Mouse (Mus musculus) heart, postnatal 10 days (tissue): ENCODE measurements around the gene Golga5. TPM values are rescaled to one million over a fixed set of nuclear protein-coding genes. Genes with fewer than 3 reads are reported as not detected.
A peak's percentile ranks its signal among the peaks of the same experiment; 100 is the strongest.

Experiments
- DNase-seq, 2 experiments: peaks; one replicate each; pipeline ENCODE4 v3.0.0; 2021
- intact Hi-C: fragments of 180-260 bp; cut with DNase I; formaldehyde crosslinking; loops from one replicate; pipeline ENCODE4 v1.15.1; 2025
- total RNA-seq, 2 experiments: library from RNA; stranded (reverse); gene quantifications; 2 replicates each; pipeline ENCODE4 v1.2.3; 2021

Gene Golga5
- total RNA-seq: 10 to 100 TPM; 24.5 to 25.9 TPM

GRCm38 (mm10) chr12:102468894-102469764, at the start of gene Golga5:
Gene Golga5, plus strand, starts transcription at chr12:102469135.
- peak; percentile 98 for DNase-seq
- intact Hi-C loops: loop anchor here (5.0 kb wide), 1 partner anchor 217 kb away; no protein-coding TSS in a partner anchor

GRCm38 (mm10) chr12:102419544-102419943, 49.4 kb upstream of the Golga5 start:
- intact Hi-C loops: loop anchor here (5.0 kb wide), 1 partner anchor 33 kb away; no protein-coding TSS in a partner anchor
- DNase-seq: no peak

- no peak for DNase-seq
- intact Hi-C loops: no loop called here
Observed at GRCm38 (mm10) chr12:102420168-102420890, 48.6 kb upstream of the Golga5 start.

DNA sequence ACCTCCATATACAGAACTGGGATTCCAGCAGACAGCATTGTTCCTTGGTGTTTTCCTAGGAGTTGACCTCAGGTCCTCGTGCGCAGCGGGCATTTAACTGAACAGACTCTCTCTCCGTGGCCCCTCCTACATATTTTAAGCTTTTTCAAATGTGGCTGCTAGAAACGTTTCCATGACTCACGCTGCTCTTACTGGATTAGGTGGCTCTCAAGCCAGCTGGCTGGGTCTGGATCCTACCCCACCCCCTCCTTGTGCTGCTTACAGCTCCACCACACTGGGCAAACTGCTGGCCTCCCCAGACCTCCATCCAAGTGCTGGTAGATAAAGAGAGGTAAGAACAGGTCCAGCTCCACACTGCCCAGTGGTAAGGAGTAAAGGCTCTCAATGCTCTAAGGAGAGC, 46.9 kb upstream of the Golga5 start:
- intact Hi-C loops: no loop called here
- DNase-seq: peak; percentile 88 to 90

DNA sequence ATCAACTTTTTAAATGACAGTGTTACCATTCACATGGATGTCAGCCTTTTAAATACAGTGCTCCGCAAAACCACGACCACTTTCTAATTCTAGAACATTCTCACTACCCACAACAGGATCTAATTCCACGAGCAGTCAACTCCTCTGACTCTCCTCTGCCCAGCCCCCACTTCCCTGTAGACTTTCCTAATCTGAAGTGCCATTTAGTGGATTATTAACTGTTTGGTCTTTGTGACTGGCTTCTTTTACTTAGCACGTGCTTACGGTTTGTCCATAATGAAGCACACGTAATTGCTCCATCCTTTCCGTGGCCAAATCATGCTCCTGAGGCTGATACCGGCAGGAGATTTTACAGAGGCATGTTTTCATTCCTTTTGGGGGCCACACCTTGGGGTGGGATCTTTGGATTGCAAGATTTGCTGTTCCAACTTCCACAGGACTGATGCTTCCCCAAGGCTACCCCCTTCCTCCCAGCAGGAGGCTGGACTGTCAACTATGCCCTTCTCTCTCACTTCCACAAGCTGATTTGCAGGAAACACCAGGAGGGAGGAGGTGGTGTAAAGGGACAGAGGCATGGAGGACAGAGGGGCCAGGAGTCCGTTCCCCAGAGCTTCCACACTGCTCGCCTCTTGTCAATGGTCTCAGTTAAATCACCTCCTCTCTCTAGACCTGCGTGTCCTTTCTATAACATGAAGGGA, 46.2 kb upstream of the Golga5 start:
- intact Hi-C loops: no loop called here
- no peak for DNase-seq

DNA sequence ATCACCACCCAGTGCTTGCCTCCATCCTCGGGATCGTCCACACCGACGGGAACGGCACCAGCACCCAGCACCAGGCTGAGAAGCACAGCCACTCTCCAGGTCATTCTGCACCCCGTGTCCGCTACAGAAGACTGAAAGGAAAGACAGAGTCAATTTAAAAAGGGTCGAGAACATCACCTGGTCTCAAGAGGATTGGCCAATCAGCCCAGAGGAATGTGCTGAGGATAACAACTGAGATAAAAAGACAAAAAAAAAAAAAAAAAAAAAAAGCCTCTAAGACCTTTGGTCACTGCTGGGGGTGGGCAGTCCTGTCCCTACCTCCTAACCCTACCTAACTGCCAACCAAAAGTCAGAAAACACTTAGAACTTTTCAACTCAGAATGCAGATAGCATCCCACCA, 45.3 kb upstream of the Golga5 start:
- intact Hi-C loops: no loop called here
- no peak for DNase-seq

DNA sequence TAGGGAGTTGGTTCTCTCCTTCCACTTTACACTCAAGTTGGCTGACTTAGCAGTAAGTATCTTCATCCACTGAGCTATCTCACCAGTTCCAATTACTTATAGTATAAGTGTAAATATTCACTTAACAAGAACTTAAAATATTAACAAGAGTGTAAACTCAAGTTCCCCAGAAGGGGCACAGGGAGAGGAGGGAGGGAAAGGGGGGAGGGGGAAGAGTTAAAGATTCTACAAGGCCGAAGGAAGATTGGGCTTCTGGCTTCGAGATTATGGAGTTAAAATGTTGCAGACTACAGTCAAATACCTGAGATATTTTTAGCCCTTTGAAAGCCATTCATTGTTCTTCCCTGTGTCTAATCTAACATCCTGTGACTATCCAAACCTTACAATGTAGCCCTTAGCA, 44.5 kb upstream of the Golga5 start:
- intact Hi-C loops: no loop called here
- no peak for DNase-seq

DNA sequence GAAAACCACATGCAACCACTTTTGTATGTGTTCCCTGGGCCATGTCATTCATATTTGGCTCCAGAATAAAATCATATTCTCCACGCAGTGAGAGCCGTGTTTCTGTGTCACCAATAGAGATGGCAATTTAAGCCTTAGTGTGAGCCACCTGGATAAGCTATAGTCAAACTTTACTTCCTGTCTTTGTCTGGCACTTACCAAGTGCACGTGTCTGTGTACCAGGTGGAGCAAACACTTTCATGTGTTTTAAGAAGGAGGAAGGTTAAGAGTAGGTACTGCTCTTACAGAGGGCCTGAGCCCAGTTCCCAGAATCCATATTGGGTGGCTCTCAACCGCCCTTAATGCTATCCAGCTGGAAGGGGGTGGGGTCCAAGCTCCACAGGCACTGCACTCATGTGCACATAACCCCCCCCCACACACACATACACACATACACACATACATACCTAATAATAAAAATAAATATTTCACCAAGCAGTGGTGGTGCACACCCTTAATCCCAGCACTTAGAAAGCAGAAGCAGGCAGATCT, 43.8 kb upstream of the Golga5 start:
- intact Hi-C loops: no loop called here
- no peak for DNase-seq

DNA sequence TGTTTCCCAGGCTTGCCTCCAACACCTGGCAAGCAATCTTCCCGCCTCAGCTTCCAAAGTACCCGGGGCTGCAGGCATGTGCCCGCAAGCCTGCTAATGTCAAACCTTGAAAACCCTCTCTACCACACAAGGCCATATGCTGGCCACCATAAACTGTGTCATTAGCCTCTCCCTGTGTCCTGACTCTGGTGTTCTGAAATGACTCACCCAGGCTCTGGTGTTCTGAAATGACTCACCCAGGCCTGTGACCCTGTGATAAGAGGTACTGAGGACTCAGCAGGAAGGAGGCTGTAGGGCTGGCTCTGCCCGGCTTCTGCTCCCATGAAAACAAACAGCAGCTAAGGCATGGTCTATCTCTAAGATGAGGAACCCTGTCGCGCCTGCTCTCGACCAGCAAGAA, 42.6 kb upstream of the Golga5 start:
- DNase-seq: no peak
- intact Hi-C loops: no loop called here

GRCm38 (mm10) chr12:102429656-102430055, 39.3 kb upstream of the Golga5 start:
- intact Hi-C loops: no loop called here
- DNase-seq: no peak

- intact Hi-C loops: no loop called here
- no peak for DNase-seq
Observed at GRCm38 (mm10) chr12:102430228-102430627, 38.7 kb upstream of the Golga5 start.

DNA sequence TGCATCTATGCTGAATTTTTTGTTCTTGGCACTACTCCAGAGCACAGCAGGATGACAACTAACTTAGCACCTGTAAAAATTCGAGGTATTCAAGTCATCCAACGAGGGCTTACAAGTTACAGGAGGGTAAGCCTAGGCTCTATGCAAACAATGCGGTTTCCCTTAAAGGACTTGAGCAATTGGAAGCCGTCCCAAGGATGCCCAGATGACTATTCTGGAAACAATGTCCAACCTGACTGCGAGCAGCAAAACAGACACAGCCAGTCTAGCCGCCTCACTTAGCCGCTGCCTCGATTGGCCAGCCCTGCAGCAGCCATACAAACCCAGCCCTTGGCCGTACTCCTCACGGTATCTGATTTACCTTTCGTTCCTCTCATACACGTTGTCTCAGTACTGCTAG, 36.7 kb upstream of the Golga5 start:
- intact Hi-C loops: no loop called here
- DNase-seq: no peak

GRCm38 (mm10) chr12:102434107-102434506, 34.8 kb upstream of the Golga5 start:
- intact Hi-C loops: no loop called here

GRCm38 (mm10) chr12:102436939-102437526, 31.9 kb upstream of the Golga5 start:
- intact Hi-C loops: no loop called here
- no peak for DNase-seq

More at GRCm38 (mm10) chr12:102434107-102434506, 34.8 kb upstream of the Golga5 start:
- DNase-seq: no peak

- DNase-seq: peak; percentile 62 to 72
- intact Hi-C loops: no loop called here
Observed at GRCm38 (mm10) chr12:102437952-102438351, 31.0 kb upstream of the Golga5 start.

DNA sequence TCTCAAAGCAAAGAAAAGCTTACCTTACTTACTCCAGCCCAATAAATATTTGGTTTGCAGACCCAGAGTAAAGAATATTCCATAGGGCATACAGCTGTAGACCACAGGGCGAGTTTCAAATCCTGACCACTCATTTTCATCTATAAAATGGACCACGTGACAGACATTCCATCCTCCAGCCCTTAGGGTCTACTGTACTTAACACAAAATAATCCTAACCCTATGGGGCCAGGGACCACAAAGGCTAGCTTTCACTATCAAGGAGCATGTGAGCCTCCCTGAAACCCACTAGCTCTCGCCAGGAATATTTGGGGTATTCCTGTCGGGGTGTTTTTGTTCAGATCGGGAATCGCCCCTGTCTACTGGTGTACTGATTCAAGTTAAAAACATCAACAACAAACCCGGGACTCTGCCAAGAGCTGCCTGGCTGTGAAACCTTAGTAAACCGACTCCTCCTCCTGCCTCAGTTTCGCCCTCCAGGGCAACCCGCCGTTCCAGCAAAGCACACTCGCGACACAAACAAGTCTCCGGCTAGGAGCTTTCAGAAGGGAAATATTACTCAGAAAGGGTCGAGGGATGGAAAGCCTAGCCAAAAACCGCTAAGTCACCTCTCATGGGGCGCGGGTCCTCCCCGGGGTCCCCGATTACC, 29.8 kb upstream of the Golga5 start:
- DNase-seq: no peak
- intact Hi-C loops: no loop called here

DNA sequence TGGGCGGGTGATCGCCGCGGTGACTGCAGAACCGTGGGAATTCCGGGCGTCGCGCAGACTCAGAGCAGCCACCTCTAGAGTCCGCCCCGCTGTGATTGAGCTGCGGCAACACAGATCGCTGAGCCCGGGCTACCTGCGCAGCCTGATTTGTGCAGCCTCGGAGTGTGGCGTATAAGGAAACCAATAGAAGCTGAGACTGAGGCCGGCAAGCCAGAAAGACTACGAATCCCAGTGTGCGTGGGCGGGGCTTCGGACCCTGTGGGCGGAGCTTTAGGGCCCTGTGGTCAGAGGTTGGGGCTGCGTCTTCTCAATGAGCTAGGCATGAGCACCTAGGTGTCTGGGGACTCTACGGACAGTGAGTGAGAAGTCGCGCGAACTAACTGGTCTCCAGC, 29.3 kb upstream of the Golga5 start, which contains the start of gene Lgmn:
Gene Lgmn (minus strand): TSS at position 182 of the 392 bp plus-strand sequence.
- intact Hi-C loops: no loop called here
- DNase-seq: peak; percentile 99

GRCm38 (mm10) chr12:102440551-102440950, 28.4 kb upstream of the Golga5 start:
- no peak for DNase-seq
- intact Hi-C loops: no loop called here

DNA sequence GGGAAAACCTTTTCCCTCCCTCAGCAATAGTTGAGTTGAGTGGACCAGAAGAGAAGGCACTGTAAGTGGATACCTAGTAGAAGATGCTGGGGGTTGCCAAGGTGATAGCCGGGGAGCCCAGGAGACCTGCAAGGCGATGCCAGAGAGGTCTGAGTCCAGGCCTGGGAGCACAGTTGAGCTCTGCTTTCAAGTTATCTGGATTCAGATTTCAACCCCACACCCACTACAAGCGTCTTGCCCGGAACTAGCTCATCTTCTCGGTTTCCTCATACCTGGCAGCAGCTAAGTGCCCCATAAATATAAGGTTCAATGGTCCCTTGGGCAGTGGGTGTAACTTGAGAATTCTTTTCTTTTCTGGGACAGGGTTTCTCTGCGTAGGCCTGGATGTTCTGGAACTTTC, 27.8 kb upstream of the Golga5 start:
- DNase-seq: no peak
- intact Hi-C loops: no loop called here

- intact Hi-C loops: no loop called here
Observed at GRCm38 (mm10) chr12:102442639-102443038, 26.3 kb upstream of the Golga5 start.

More at GRCm38 (mm10) chr12:102442639-102443038, 26.3 kb upstream of the Golga5 start:
- no peak for DNase-seq
